8 mouse cellular contexts compared by ENCODE assay signal in the genomic region with DNA sequence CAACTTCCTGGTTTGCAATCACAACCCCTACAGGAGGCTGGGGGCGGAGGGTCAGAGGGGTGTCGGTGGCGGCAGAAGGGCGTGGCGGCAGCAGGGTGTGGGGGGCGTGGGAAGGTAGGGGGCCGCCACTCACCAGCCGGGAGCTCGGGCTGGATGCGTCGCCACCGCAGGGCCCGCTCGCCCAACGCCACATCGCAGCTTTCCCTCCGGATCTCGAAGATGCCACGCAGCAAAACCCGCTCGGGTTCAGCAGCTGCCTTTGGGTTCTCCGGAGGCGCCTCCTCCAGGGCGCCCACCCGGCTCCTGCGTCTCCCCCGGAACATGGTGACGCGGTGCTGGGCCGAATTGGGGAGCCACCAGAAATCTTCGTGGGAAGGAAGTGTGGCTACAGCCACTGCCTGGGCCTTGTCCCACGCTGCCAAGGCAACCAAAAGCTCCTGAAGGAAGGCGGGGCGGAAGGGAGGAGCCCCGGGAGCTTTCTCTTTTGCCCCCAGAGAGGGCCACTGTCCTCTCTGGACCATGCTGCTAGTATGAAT. TPM values are rescaled to one million over a fixed set of nuclear protein-coding genes. Genes with fewer than 3 reads are reported as not detected.
A peak's percentile ranks its signal among the peaks of the same experiment; 100 is the strongest.
DNase-seq lines count a peak whose midpoint lies in the region; ATAC-seq and TF ChIP-seq lines count a peak whose summit lies in the region.

No protein-coding gene starts in this region.

- peak overlapping the region; percentile 73 to 84 for H3K4me3 ChIP-seq in ES-E14 (ENCODE audit: insufficient read depth in 1 of 2, low read depth in 1 of 2, low read length in 2 of 2, poor library complexity in 1 of 2, severe bottlenecking in 1 of 2)
- peak overlapping the region; percentile 40 for H3K4me3 ChIP-seq in embryonic facial prominence, embryonic 11.5 days (ENCODE audit: low read depth, low read length)
- H3K4me3 ChIP-seq in heart, embryonic 16.5 days (ENCODE audit: low read length): peak overlapping the region; percentile 58
- H3K4me3 ChIP-seq in limb, embryonic 11.5 days (ENCODE audit: low read depth, low read length): peak overlapping the region; percentile 45
- H3K4me3 ChIP-seq in midbrain, embryonic 14.5 days (replicated peaks; ENCODE audit: low read depth, low read length): peak overlapping the region; percentile 36

- peak overlapping the region; percentile 87 for H3K4me2 ChIP-seq in embryonic facial prominence, embryonic 11.5 days (ENCODE audit: low read depth, low read length)
- peak overlapping the region; percentile 95 for H3K4me2 ChIP-seq in heart, embryonic 16.5 days (ENCODE audit: low read depth, low read length)
- peak overlapping the region; percentile 93 for H3K4me2 ChIP-seq in limb, embryonic 11.5 days (ENCODE audit: low read depth, severe bottlenecking)
- H3K4me2 ChIP-seq in midbrain, embryonic 14.5 days (ENCODE audit: low read length): peak overlapping the region; percentile 77

- H3K27me3 ChIP-seq in embryonic facial prominence, embryonic 11.5 days (ENCODE audit: control insufficient read depth, insufficient read depth, low read length): no peaks in the 10 kb centered on the region
- H3K27me3 ChIP-seq in heart, embryonic 16.5 days (ENCODE audit: control insufficient read depth, insufficient read depth, low read length): peaks cover 7% of the 10 kb centered on the region
- H3K27me3 ChIP-seq in limb, embryonic 11.5 days (ENCODE audit: control insufficient read depth, insufficient read depth, low read length): no peaks in the 10 kb centered on the region
- H3K27me3 ChIP-seq in midbrain, embryonic 14.5 days (ENCODE audit: control insufficient read depth, insufficient read depth, low read length): peaks cover 12% of the 10 kb centered on the region; the same call in 1 of the 2 replicates

- no peaks in the 10 kb centered on the region for H3K36me3 ChIP-seq in ES-E14 (ENCODE audit: control insufficient read depth, insufficient read depth, low read length, poor library complexity, severe bottlenecking)
- no peaks in the 10 kb centered on the region for H3K36me3 ChIP-seq in embryonic facial prominence, embryonic 11.5 days (replicated peaks; ENCODE audit: control insufficient read depth, insufficient read depth, low read depth, low read length)
- H3K36me3 ChIP-seq in heart, embryonic 16.5 days (ENCODE audit: control insufficient read depth, insufficient read depth): no peaks in the 10 kb centered on the region
- no peaks in the 10 kb centered on the region for H3K36me3 ChIP-seq in limb, embryonic 11.5 days (ENCODE audit: control insufficient read depth, insufficient read depth, low read length)
- H3K36me3 ChIP-seq in midbrain, embryonic 14.5 days (ENCODE audit: control insufficient read depth, insufficient read depth, low read length): no peaks in the 10 kb centered on the region

- peaks cover 3 to 12% of the 10 kb centered on the region in 2 experiments; a peak in 2 of 4 replicates for H3K4me1 ChIP-seq in ES-E14 (ENCODE audit: control insufficient read depth in 2 of 2, insufficient read depth in 2 of 2, low read length in 2 of 2, poor library complexity in 1 of 2)
- H3K4me1 ChIP-seq in embryonic facial prominence, embryonic 11.5 days (ENCODE audit: control insufficient read depth, insufficient read depth, low read length): no peaks in the 10 kb centered on the region
- H3K4me1 ChIP-seq in heart, embryonic 16.5 days (ENCODE audit: control insufficient read depth, insufficient read depth, low read length): 0 out of 2 replicates have a peak, but pooled peaks cover 4% of the 10 kb centered on the region
- H3K4me1 ChIP-seq in limb, embryonic 11.5 days (ENCODE audit: control insufficient read depth, insufficient read depth, low read length): peaks cover 3% of the 10 kb centered on the region; the same call in 1 of the 2 replicates
- 0 out of 2 replicates have a peak, but pooled peaks cover 7% of the 10 kb centered on the region for H3K4me1 ChIP-seq in midbrain, embryonic 14.5 days (ENCODE audit: control insufficient read depth, insufficient read depth, low read length)

- H3K9ac ChIP-seq in ES-E14 (ENCODE audit: insufficient read depth, low read depth, low read length, poor library complexity, severe bottlenecking): peak overlapping the region; percentile 18
- H3K9ac ChIP-seq in embryonic facial prominence, embryonic 11.5 days (replicated peaks; ENCODE audit: low read length): peak overlapping the region; percentile 46
- peak overlapping the region; percentile 54 for H3K9ac ChIP-seq in heart, embryonic 16.5 days (ENCODE audit: low read length)
- peak overlapping the region; percentile 53 for H3K9ac ChIP-seq in limb, embryonic 11.5 days (ENCODE audit: low read length)
- peak overlapping the region; percentile 51; the same call in 1 of the 2 replicates for H3K9ac ChIP-seq in midbrain, embryonic 14.5 days (replicated peaks; ENCODE audit: low read length)

- WGBS in embryonic facial prominence, embryonic 11.5 days: under 1% methylated on average over 32 of the region's 35 CpGs
- under 1% methylated on average over 34 of the region's 35 CpGs for WGBS in heart, embryonic 16.5 days
- under 1% methylated on average over 35 of the region's 35 CpGs for WGBS in limb, embryonic 11.5 days
- WGBS in midbrain, embryonic 14.5 days: under 1% methylated on average over 35 of the region's 35 CpGs

- H3K9me3 ChIP-seq in ES-E14 (ENCODE audit: control insufficient read depth, insufficient read depth, low read depth, low read length): no peaks in the 10 kb centered on the region
- no peaks in the 10 kb centered on the region for H3K9me3 ChIP-seq in embryonic facial prominence, embryonic 11.5 days (replicated peaks; ENCODE audit: control insufficient read depth, low read length)
- H3K9me3 ChIP-seq in heart, embryonic 16.5 days (replicated peaks; ENCODE audit: control insufficient read depth, low read length): no peaks in the 10 kb centered on the region
- no peaks in the 10 kb centered on the region for H3K9me3 ChIP-seq in limb, embryonic 11.5 days (ENCODE audit: control insufficient read depth, low read length)
- no peaks in the 10 kb centered on the region for H3K9me3 ChIP-seq in midbrain, embryonic 14.5 days (ENCODE audit: control insufficient read depth, low read length)

- ATAC-seq in embryonic facial prominence, embryonic 11.5 days (replicated peaks; ENCODE audit: insufficient number of reproducible peaks, low FRiP score, low TSS enrichment, low read depth): peak; percentile 69
- no peak for ATAC-seq in heart, embryonic 16.5 days (replicated peaks; ENCODE audit: extremely low read depth, insufficient read depth, low FRiP score)
- peak; percentile 66; the same call in 1 of the 2 replicates for ATAC-seq in limb, embryonic 11.5 days (ENCODE audit: insufficient number of reproducible peaks, low FRiP score, low TSS enrichment, low read depth)
- 0 out of 2 replicates have a peak, but pooled peaks have one; percentile 69 for ATAC-seq in midbrain, embryonic 14.5 days (ENCODE audit: low FRiP score, low TSS enrichment)

- no peak overlapping the region for H3K27ac ChIP-seq in ES-E14 (ENCODE audit: insufficient read depth, low read depth, low read length, poor library complexity, severe bottlenecking)
- H3K27ac ChIP-seq in embryonic facial prominence, embryonic 11.5 days (replicated peaks; ENCODE audit: low read depth, low read length): no peak overlapping the region
- no peak overlapping the region for H3K27ac ChIP-seq in heart, embryonic 16.5 days (ENCODE audit: low read length)
- H3K27ac ChIP-seq in limb, embryonic 11.5 days (replicated peaks; ENCODE audit: low read depth, low read length): no peak overlapping the region; the same call in 1 of the 2 replicates
- no peak overlapping the region for H3K27ac ChIP-seq in midbrain, embryonic 14.5 days (replicated peaks; ENCODE audit: low read depth, low read length)

- in situ Hi-C loops in ES-E14 (cut with MboI; ENCODE audit: low sequenced_read_pairs in 2 of 2, unreplicated experiment in 2 of 2): no loop called here

- DNase-seq in B cell, adult 2 months: peak; percentile 3 to 8
- no peak for DNase-seq in ES-E14 (ENCODE audit: low read depth, low spot score)
- DNase-seq in embryonic facial prominence, embryonic 11.5 days (ENCODE audit: low spot score): peak; percentile 61
- DNase-seq in limb, embryonic 11.5 days (ENCODE audit: low spot score): peak; percentile 59
- DNase-seq in midbrain, embryonic 14.5 days: peak; percentile 34
- DNase-seq in ovary, postnatal 10 days (ENCODE audit: low spot score): no peak
- DNase-seq in thymus, adult 18-20 months: no peak

TF ChIP-seq in ES-E14, 5 proteins besides CTCF, POLR2A, EP300 and RAD21:
- TF ChIP-seq HCFC1 (IDR thresholded peaks at IDR 0.05; ENCODE audit: borderline replicate concordance, insufficient read depth, low read length) (no peak), MAFK (IDR thresholded peaks at IDR 0.05; ENCODE audit: insufficient read depth, low read depth, low read length) (no peak), CHD2 (IDR thresholded peaks at IDR 0.05; ENCODE audit: low read depth, low read length) (no peak), ZNF384 (IDR thresholded peaks at IDR 0.05; ENCODE audit: low read depth, low read length) (no peak), ZC3H11A (IDR thresholded peaks at IDR 0.05; ENCODE audit: borderline replicate concordance, low read depth, low read length) (no peak)
TF ChIP-seq in ES-E14: peak in this region for 0.

RNA-seq across cellular contexts. Expression of a gene that starts 27.9 kb away (rescaled TPM):
- 1.3 and 7.0 TPM in 2 replicates for total RNA-seq in ES-E14 (2012; rRNA removed)
- polyA plus RNA-seq in embryonic facial prominence, embryonic 11.5 days (2014; fragmentation: Nextera tagmentation; extraction: Ambion mirVana): 23.6 and 28.1 TPM in 2 replicates
- polyA plus RNA-seq in heart, embryonic 16.5 days (2015; fragmentation: Nextera tagmentation; extraction: Ambion mirVana): not detected in 2 replicates
- polyA plus RNA-seq in limb, embryonic 11.5 days (2014; fragmentation: Nextera tagmentation; extraction: Ambion mirVana): 0.20 TPM in 1 of 2 replicates, not detected in the other
- 37.0 and 40.2 TPM in 2 replicates for polyA plus RNA-seq in midbrain, embryonic 14.5 days (2014; fragmentation: Nextera tagmentation; extraction: Ambion mirVana)

RNA-seq across cellular contexts. Expression of a gene that starts 27.9 kb away (rescaled TPM):
- 1.4 and 4.8 TPM in 2 replicates for total RNA-seq in ES-E14 (2012; rRNA removed)
- polyA plus RNA-seq in embryonic facial prominence, embryonic 11.5 days (2014; fragmentation: Nextera tagmentation; extraction: Ambion mirVana): 2.5 and 2.8 TPM in 2 replicates
- polyA plus RNA-seq in heart, embryonic 16.5 days (2015; fragmentation: Nextera tagmentation; extraction: Ambion mirVana): 0.42 and 1.7 TPM in 2 replicates
- polyA plus RNA-seq in limb, embryonic 11.5 days (2014; fragmentation: Nextera tagmentation; extraction: Ambion mirVana): 0.30 and 1.0 TPM in 2 replicates
- 1.1 and 3.3 TPM in 2 replicates for polyA plus RNA-seq in midbrain, embryonic 14.5 days (2014; fragmentation: Nextera tagmentation; extraction: Ambion mirVana)

Comparison
In these comparisons a context has a peak if more than half of its experiments do, and no peak if none do; other contexts are left out.
1. DNase-seq: peak in B cell, adult 2 months (2 of 2), embryonic facial prominence, embryonic 11.5 days (single experiment), limb, embryonic 11.5 days (single experiment) and midbrain, embryonic 14.5 days (single experiment); none in ES-E14 (single experiment), ovary, postnatal 10 days (single experiment) and thymus, adult 18-20 months (0 of 2).
2. RNA of a gene that starts 27.9 kb away (polyA plus RNA-seq): 37.0 to 40.2 TPM in midbrain, embryonic 14.5 days and 23.6 to 28.1 TPM in embryonic facial prominence, embryonic 11.5 days; 0.20 TPM in limb, embryonic 11.5 days and not detected in heart, embryonic 16.5 days; every median in the first group is over 10 times any median in the second.
3. Peak in every context shown above with its lines, with median percentiles within 50 percentile points of each other: H3K4me3 ChIP-seq, H3K9ac ChIP-seq and H3K4me2 ChIP-seq.